Mouse (Mus musculus) CH12.LX (cell line): Measurements from ENCODE around the gene Srgn.

Source experiments
- CTCF ChIP-seq, 2 experiments: IDR thresholded peaks in 1 of 2; conservative IDR thresholded peaks in 1 of 2; 2 replicates each; pipeline ENCODE4 v1.5.1; 2011 to 2012; ENCODE audit warnings: low read depth in 2 of 2, low read length in 2 of 2, improper control_type of control experiment in 1 of 2, inconsistent platforms in 1 of 2, mild to moderate bottlenecking in 1 of 2, moderate library complexity in 1 of 2
- EP300 ChIP-seq: IDR thresholded peaks from 2 replicates; pipeline ENCODE4 v1.6.1; 2011; ENCODE audit warnings: low read length, improper control_type of control experiment
- ETS1 ChIP-seq: conservative IDR thresholded peaks from 2 replicates; pipeline ENCODE4 v1.6.1; 2012; ENCODE audit warnings: low read depth, mild to moderate bottlenecking, inconsistent platforms, low read length, improper control_type of control experiment, moderate library complexity
- HCFC1 ChIP-seq: IDR thresholded peaks from 2 replicates; pipeline ENCODE4 v1.6.1; 2012; ENCODE audit warnings: low read depth, mild to moderate bottlenecking, inconsistent platforms, low read length, improper control_type of control experiment
- RAD21 ChIP-seq: IDR thresholded peaks from 2 replicates; pipeline ENCODE4 v1.6.1; 2011; ENCODE audit warnings: low read depth, mild to moderate bottlenecking, low read length, improper control_type of control experiment, moderate library complexity
- SMC3 ChIP-seq: IDR thresholded peaks from 2 replicates; pipeline ENCODE4 v1.6.1; 2011; ENCODE audit warnings: low read depth, low read length, improper control_type of control experiment

DNA sequence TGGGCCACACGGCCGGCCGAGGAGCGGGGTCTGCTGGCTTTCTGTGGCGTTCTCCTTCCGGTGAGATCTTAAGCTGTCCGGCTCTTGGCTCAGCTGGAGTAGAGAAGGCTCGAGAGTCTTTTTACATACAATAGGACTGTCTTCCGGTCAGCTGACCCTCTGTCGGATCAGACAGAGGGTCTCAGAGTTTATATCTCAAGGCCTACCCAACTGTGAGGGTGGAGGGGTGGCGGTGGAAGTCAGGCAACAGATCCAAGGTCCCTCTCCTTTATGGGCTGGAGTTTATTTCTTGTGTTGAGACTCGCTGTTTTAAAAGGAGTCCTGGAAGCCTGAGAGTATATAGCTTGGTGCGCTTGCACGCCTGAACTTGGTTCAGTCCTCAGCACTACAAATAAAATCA lies at the start of gene Srgn:
- no peak for TF ChIP-seq EP300
- TF ChIP-seq CTCF (conservative IDR thresholded peaks at IDR 0.05 in 1 of 2, IDR thresholded peaks at IDR 0.05 in 1 of 2; ENCODE audit: low read depth in 2 of 2, low read length in 2 of 2) = no peak
- no peak for TF ChIP-seq SMC3
- TF ChIP-seq RAD21 = no peak
- TF ChIP-seq ETS1 = no peak
- TF ChIP-seq HCFC1 = no peak
